Mouse (Mus musculus) lung, postnatal 36 days (tissue): Measurements from ENCODE around the gene Antxr1.

Experiments used
- DNase-seq: peaks from one replicate; pipeline ENCODE4 v3.0.0; 2022; ENCODE audit warnings: mixed read lengths

Gene Antxr1

DNA sequence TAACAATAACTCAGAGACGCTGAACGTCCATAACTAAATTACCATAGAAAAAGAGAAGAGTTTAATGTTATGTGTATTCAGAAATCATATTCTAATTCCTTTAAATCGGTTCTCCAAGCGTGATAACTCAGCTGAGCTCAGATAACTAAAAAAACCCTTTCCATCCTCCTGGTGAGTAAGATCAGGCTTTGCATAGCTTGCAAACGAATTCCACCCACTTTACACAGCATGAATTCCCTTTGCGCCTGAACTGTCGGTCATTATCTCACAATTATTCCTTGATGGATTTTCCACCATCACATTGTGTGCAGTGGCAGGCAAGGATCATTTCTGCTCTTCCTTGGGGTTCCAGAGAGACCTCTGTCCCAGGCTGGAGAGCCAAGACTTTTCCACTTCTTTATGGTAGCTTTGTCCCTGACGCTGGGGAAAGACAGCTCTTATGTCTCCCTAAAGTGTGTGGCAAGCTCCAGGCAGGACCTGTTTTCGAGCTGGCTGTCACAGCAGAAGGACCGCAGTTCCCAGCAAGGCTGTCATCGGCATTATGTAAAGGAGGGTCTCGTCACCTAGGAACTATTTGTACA is 201.6 kb downstream of the Antxr1 start:
- DNase-seq = no peak

DNA sequence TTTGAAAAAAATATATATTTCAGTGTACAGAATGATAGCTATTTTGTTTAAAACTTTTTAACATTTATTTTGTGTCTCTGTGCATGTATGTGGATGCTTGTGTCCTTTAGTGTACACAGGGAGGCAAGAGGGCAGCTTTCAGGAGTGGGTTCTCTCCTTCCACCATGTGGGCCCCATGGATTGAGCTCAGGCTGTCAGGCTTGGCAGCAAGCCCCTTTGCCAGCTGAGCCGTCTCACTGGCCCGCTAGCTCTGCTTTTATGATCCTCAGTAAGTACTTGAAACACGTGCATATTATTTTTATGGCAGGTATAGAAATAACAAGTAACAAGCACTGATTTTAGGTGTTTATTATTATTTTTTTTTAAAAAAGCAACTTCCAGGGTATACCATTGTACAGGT is 202.1 kb downstream of the Antxr1 start:
- DNase-seq = no peak

DNA sequence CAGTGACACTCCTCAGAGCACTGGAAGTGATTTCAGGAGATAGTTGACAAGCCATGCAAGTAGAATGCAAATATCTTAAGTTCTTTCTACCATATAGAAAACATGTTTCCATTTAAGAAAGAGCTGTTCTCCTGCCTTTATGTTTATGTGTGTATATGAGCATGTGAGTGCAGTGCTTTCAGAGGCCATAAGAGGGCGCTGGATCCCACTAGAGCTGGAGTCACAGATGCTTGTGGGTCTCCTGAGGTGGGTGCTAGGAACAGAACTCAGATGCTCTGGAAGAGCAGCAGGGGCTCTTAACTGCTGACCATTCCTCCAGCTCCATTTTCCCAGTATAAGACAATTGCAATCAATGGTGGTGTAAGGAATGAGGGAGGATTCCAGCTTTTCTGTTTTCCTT is 204.5 kb downstream of the Antxr1 start:
- DNase-seq = no peak

DNA sequence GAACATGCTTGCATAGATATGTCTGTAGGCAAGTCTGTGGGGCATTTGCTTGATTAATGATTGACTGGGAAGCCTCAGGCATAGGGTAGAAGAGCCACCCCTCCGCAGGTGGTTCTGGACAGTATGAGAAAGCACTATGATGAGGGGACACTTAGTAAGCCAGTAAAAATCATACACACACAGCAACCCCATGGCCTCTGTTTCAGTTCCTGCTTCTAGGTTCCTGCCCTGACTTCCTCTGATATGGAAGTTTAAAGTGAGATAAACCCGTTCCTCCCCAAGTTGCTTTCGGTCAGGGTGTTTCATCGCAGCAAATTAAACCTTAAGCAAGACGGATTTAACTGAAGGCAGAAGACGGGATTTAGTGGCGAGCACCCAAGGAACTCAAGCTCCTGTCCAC is 205.0 kb downstream of the Antxr1 start:
- DNase-seq = no peak

DNA sequence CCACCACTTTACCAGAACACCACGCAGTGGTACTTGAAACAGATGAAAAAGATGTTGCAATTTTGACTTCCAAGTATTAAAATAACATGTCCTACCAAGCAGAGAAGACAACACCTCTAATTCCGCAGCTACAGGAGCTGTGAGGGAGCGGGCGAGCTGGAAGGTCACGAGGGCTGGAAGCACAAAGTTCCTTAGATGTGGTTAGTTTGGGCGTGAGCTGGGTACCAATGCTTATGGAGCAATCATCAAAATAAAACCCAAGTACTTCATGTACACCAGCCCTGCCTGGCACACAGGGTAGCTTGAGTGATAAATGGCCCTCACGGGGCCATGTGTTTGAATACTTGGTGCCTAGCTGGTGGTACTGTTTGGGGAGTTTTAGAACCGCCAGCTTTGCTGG is 205.8 kb downstream of the Antxr1 start:
- DNase-seq = peak; percentile 26

DNA sequence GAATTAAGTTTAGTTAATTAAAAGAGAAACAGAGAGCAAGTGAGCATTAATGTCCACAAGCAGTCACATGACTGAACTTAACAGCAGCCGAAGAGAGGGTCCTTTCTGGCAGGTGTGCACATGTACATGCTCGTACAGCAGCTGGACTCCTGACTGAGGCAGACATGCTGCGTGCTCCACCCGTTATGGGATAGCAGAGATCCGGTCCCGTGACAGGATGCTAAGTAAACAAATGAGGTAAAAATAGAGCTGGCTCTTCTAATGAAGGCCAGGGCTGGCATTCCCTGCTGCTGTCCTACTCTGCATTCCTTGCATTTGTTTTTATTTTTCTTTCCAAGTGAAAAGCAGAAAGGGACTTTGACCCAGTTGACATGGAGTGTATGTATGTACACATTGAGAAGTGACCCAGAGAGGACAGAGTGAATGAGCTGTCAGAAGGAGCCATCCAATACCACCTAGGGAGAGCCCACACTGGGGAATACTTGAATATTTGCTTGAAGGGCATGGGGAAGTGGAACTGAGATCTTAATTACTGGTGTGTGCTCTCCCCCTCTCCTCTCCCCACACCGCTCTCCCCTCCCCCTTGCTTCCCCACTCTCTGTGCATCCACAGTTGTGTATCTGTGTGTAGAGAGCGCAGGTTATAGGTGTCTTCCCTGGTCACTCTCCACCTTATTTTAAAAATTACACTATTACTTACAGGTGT is 208.4 kb downstream of the Antxr1 start:
- peak; percentile 75 for DNase-seq

DNA sequence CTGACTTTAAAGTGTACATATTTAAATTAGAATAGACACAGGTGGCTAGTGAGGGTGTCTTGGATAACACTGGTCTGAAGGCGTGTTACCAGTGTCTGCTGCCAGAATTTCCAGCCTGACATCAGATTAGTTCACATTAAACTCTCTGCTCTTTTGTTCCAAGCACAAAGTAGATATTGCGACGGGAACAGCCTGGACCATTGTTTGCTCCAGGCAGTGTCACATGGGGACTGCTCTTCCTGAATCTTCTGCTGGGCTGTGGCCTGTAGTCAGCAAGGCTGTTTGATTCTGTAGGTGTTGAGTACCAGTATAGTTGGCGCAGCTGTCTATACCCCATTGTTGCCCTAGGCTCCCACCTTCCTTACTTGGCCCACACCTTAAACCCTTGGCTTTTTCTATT is 211.6 kb downstream of the Antxr1 start:
- peak; percentile 41 for DNase-seq

DNA sequence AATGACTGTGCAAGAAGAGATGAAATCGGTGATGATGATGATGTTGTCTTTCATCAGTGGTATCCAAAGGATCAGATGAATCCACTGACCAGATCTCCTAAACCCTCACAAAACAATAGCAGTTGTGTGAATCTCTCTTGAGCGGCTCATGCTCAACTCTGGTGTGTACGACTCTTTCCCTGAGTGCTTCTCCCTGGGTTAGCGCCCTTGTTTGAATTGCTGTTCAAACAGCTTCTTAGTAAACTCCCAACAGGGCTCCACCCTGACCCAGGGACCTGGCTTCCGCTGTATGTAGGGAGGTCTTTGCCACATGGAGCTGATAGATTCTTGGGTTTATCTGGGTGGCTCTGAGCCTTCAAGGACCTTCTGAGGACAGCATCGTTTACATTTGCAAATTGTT is 212.2 kb downstream of the Antxr1 start:
- DNase-seq = no peak

DNA sequence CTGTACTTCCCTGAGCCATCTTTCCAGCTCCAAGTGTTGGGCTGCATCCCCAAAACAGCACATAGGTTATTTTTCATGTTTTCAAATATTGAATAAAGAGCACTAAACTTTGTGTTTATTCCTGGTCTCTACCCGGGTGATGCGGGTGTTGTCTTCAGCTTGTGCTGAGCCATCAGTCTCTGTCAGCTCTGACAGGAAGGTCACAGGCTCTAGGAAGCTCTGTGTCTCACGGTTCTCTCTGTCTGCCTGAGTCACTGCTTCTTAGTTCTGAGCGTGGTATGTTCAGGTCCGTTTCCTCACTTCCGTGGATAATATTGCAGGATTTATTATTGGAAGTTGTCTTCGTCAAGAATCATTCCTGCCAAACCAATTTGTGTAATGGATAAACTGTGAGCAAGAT is 213.7 kb downstream of the Antxr1 start:
- no peak for DNase-seq

DNA sequence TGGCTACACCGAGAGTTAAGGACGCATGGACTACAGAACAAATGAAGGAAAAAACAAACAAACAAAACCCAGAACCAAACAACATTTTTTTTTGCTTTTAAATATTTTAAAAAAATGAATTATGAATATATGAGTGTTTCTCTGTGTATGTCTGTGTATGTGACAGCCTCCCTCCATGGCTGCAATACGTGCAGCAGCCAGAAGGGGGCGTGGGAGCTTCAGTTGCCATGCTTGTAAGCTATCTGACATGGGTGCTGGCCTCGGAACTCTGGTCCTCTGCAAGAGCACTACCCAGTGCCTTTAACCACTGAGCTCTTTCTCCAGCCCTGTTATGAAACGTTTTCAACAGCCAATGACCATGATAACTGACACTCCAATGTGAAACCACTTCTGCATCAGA is 215.0 kb downstream of the Antxr1 start:
- DNase-seq = no peak

DNA sequence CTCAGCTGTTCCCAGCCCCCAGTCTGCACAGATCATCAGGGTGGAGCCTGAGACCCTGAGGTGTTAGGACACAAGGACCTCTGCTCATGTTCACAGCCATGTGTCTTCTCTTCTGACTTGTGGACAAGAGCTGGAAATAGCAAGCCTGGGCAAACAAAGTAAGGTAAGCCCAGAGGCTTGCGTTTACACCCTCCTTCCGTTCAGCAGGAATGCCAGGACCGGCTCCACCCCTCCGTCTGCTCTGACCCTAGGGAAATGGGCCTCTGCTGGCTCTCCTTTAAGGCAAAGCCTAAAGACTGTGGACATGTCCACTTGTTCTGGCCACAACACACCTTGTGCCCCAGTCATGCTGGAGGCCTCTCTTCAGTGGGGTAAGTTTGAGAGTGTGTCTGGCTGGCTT is 215.6 kb downstream of the Antxr1 start:
- no peak for DNase-seq

DNA sequence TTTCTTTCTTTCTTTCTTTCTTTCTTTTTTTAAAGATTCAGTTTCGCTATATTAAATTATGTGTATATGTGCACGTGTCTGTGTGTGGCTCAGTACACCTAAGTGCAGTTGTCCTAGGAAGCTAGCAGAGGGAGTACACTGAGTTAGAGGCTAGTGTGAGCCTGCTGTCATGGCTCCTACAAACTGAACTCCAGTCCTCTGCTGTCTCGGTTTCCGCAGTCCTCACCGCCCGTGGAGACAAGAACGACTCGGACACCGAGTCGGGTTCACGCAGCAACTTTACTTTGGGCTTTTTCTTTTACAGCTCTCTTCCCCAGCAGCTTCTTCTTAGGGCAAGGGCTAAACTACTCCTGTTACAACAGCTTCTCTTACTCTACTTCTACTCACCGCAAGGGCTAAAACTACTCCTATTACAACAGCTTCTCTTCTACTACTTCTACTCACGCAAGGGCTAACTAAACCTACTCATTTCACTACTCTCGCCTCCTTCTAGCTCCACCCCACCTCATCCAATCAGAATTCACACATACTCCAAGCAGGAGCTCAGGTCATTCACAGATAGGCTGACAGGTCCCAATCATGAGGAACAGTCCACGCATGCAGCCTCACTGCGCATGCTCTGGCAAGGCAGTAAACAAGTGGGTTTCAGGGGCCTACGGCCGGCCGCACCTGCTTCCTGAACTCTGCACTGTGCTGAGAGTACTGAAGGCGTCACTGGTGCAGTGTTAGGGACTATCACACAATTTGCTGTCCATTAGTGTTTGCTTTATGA is 216.4 kb downstream of the Antxr1 start:
- DNase-seq = peak; percentile 63

DNA sequence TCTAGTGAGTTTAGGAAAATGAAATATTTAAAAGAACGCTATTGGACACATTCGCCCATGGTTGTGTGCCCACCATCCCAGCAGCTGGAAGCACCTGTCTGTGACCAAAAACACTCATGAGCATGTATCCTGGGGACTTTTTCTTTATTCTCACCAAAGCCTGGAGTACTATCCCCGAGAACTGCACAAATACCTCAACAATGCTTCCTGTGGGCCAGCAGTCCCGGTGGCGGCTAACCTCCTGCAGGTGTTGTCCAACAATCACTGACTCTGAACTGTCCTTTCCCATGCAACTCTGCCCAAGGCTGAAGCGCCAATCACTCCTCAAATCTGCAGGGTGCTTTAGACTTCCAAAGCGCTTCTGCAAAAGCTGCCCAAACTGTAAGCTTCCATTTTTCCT is 219.0 kb downstream of the Antxr1 start:
- DNase-seq = no peak

DNA sequence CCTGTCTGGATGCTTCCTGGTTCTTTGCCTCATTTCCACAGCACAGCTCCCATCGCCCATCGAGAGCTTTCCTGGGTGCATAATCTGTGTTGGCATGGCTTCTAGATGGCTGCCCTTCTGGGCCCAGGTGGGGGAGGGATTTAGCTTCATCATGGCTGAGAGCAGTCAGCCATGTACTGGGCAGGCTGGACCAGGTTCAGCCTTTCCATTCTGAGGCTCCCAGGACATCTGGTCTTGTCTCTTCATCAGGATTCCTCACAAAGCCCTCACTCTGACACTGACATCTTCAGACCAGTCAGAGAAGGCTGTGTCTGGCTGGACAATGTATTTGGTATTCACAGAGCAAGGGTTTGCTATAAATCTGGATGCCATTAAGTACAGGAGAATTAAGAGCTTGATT is 219.6 kb downstream of the Antxr1 start:
- DNase-seq = no peak

DNA sequence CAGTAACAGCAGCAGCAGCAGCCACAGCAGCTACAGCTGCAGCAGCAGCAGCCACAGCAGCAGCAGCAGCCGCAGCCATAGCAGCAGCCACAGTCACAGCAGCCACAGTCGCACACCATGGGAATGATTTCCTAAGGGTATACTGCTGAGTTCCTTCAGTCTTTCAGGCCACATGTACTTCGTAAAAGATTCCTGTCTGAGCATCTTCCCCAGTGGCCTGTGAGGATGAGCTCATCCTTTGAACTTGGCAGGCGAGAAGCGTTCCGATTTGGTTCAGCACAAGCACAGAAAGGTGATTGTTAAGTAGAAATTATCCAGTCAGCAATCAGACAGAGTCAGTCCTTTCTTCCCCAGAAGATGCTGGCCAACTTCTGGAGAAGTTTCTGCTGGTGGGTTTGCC is 223.5 kb downstream of the Antxr1 start:
- DNase-seq = no peak

DNA sequence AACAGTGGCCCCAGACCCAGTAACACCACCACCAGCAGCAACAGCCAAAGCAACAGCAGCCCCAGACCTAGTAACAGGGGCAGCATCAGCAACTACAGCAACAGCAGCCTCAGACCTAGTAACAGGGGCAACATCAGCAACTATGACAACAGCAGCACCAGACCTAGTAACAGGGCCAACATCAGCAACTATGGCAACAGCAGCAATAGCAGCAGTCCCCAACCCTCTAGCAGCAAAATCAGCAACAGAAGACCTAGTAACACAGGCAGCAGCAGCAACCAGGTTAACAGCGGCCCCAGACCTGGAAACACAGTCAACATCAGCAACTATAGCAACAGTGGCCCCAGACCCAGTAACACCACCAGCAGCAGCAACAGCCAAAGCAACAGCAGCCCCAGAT is 224.1 kb downstream of the Antxr1 start:
- no peak for DNase-seq

DNA sequence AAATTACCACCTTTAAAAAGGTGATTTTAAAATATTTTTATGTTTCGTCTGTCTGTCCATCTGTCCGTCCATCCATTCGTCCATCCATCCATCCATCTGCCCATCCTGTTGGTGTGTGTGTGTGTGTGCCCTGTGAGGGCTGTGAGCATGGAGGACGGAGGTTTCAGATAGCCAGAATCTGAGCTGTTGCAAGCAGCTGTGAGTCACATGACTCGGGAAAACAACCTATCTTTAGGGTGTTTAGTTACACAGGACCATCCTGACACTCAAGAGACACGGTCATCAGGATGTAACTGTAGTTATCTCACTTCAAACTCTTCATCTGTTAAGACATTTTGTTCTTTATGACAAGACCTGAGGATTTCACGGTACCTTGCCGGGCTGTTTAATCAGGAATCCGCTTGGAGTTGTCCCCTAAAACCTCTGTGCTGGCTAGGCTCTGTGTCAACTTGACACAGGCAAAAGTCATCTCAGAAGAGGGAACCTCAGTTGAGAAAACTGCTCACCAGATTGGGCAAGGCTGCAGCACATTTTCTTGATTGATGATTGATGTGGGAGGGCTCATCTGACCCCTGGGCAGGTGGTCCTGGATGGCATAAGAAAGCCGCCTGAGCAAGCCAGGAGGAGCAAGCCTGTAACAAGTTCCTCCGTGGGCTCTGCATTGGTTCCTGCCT is 231.4 kb downstream of the Antxr1 start, which contains the start of gene D6Ertd527e:
Gene D6Ertd527e (plus strand): TSS at position 624 of the 674 bp plus-strand sequence.
- no peak for DNase-seq

DNA sequence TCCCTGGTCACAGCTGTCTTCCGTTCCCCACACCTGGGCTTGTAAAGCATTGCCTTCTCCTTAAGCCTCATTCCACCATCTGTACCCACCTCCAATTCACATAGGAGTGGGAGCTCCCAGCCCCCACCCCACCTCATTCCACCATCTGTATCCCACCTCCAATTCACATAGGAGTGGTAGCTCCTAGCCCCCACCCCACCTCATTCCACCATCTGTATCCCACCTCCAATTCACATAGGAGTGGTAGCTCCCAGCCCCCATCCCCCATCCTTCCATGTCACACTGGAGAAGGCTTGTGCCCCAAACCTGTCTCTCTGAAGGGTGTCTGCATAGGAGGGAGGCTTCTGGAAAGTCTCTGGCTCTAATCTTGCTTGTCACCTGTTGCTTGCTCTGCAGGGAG is 232.3 kb downstream of the Antxr1 start:
- DNase-seq = no peak

DNA sequence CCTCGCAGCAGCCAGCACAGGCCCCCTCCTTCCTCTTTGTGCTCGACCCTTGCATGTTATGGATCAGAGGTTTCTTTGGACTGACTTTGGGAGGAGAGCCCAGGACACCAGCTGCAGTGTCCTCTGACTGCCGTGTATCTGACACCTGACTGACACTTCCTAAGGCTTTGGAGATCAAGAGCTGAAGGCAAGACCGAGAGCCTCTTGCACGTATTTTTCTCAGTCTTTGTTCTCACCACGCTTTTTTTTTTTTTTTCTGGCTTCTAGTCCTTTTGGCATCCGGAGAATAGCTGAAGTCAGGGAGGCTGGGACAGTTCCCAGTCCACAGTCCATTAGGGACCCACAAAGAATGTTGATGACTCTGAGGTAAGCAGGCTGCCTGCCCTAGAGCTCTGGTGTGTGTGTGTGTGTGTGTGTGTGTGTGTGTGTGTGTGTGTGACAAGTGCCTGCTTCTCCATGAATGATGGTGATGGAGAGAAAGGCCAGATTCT is 233.2 kb downstream of the Antxr1 start:
- DNase-seq = peak; percentile 47

DNA sequence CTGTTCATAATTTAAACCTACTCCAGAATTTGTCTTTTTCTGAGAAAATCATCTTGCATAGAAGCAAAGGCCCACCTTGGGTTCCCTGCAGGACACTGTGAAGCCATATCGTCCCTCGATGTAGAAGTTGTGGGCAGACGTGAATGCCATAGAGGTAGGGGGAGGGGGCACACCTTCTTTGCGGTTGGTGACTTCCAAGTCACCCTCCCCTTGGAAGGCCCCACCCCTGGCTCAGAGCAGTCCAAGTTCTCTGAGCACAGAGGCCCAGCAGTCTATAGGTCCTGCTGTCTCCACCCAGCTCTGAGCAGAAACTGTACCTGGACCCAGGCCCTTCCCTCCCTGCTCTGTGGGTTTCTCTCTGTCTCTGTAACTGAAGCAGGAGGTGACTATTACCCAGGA is 233.7 kb downstream of the Antxr1 start:
- DNase-seq = no peak

DNA sequence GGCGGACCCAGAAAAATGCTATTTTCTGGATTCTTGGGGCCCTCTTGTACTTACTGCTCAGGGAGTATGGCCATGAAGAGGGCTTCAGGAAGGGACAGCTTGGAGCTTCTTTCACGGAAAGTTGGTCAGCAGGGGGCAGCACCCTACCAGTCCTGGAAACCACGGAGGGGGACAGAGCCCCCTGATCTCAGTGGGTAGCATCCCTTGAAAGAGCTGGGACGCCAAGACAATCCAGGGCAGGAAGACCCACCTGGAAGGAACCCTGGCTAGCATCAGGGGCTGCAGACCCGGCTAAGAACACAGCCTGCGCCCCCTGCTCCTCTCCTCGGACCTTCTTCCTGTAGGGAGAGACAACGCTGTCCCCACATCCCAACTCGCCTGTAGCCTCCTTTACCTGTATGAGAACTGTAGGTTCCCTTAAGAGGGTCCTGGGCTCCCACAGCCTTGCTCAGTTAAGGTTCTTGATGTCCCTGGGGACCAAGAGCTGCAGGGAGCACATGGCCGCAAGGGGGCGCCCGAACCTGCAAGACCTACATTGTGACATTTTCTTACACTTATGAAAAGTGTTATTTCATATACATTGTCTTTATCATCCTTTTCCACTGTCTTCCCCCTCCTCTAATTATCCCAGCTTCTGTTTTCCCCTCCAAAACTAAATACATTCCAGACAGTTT is 234.2 kb downstream of the Antxr1 start:
- DNase-seq = peak; percentile 96

DNA sequence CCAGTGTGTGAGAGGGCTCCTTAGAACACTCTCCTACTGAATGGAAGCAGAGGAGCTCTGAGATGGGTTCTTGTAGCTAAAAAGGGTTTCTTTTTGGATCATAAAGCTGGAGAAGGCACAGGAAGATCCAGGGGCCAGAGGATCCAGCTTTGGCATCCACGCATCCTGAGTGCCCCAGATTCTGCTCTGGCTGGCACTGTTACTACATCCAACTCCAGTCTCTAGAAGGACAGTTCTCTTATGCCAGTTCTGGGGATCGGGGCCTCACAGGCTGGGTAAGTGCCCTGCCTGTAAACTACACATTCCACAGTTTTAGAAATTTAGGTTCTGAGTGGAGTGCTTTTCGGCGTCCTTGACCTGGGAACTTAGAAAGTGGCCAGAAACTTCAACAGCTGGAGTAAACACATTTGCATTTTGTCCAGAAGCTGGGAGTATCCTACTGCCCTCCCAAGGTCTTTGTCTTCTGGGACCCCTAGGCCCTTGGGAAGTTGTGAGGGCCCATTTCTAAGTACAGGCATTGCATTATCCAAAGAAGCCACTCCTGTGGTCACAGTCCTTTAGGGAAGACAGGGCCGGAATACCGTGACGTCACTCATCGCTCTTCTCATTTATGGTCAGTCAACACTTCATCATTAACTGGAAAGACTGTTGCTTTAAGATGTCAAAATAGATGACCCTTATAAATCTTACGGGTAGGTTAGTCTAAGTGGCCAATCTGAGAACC is 235.2 kb downstream of the Antxr1 start:
- peak; percentile 15 for DNase-seq
